ENCODE assay signal across 9 mouse cellular contexts in the genomic region with DNA sequence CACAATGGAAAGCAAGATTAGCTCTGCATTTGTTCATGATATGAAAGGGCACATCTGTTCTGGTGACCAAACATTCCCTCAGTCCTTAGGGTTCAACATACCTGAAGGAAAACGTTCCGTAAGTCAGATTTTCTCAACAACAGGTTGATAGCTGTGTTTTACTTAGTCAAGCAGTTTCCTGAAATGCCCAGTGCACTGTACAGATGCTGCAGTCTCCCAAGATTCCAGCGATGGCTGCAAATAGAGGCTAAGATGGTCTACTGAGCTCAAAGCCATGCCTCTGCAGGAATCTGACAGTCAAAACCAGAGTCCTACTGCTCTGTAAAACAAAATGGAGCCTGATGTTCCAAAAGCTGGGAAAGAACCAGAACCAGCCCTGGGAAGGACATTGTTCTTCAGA.
A peak's percentile ranks its signal among the peaks of the same experiment; 100 is the strongest.
DNase-seq lines count a peak whose midpoint lies in the region; ATAC-seq and TF ChIP-seq lines count a peak whose summit lies in the region.
"Had no signal": no experiment of that assay in that cellular context is flagged by ENCODE, and none has a peak within 500 bp of the region (broad histone marks: within the 10 kb centered on the region; RNA-seq: fewer than 3 reads in every experiment).

No protein-coding gene starts in this region.

- intact Hi-C loops in heart, postnatal 25 days (cut with DNase I): loop anchor here (2.0 kb wide), 1 partner anchor 764 kb away; no protein-coding TSS in a partner anchor

- no peak for TF ChIP-seq POLR2A in MEL (IDR thresholded peaks at IDR 0.05; ENCODE audit: control insufficient read depth in 1 of 2, insufficient read depth in 1 of 2, low read depth in 1 of 2, low read length in 2 of 2, poor library complexity in 1 of 2)

- peaks cover 8% of the 10 kb centered on the region; the same call in 1 of the 2 replicates for H3K4me1 ChIP-seq in heart, embryonic 11.5 days (ENCODE audit: control insufficient read depth, insufficient read depth, low read length)
- H3K4me1 ChIP-seq in MEL (ENCODE audit: control insufficient read depth in 1 of 2, insufficient read depth in 2 of 2, low read length in 2 of 2): peaks cover 3 to 7% of the 10 kb centered on the region in 2 experiments
- H3K4me1 ChIP-seq in hindbrain, embryonic 11.5 days (replicated peaks; ENCODE audit: control insufficient read depth, insufficient read depth, low read length): no peaks in the 10 kb centered on the region
- peaks cover 8% of the 10 kb centered on the region; the same call in 1 of the 2 replicates for H3K4me1 ChIP-seq in midbrain, embryonic 11.5 days (ENCODE audit: control insufficient read depth, insufficient read depth, low read length)

- no peak for TF ChIP-seq CTCF in MEL (IDR thresholded peaks at IDR 0.05 in 2 of 3, conservative IDR thresholded peaks at IDR 0.05 in 1 of 3; ENCODE audit: control insufficient read depth in 1 of 3, insufficient read depth in 1 of 3, low read depth in 2 of 3, low read length in 3 of 3, poor library complexity in 1 of 3, severe bottlenecking in 1 of 3)

- peak overlapping the region; percentile 53 for H3K4me2 ChIP-seq in heart, embryonic 11.5 days
- no peak overlapping the region for H3K4me2 ChIP-seq in hindbrain, embryonic 11.5 days (replicated peaks; ENCODE audit: low read depth, low read length)
- peak overlapping the region; percentile 2; the same call in 1 of the 2 replicates for H3K4me2 ChIP-seq in midbrain, embryonic 11.5 days

- H3K79me2 ChIP-seq in MEL (ENCODE audit: control insufficient read depth, insufficient read depth, low read length, poor library complexity): no peaks in the 10 kb centered on the region

- H3K9ac ChIP-seq in heart, embryonic 11.5 days (ENCODE audit: low read depth, low read length): 0 out of 2 replicates have a peak overlapping the region, but pooled peaks have one; percentile 48
- peak overlapping the region; percentile 21 for H3K9ac ChIP-seq in MEL (ENCODE audit: control insufficient read depth, low read depth, low read length, poor library complexity, severe bottlenecking)
- no peak overlapping the region for H3K9ac ChIP-seq in hindbrain, embryonic 11.5 days (ENCODE audit: low read depth, low read length)
- H3K9ac ChIP-seq in midbrain, embryonic 11.5 days (ENCODE audit: low read length): peak overlapping the region; percentile 37

- ATAC-seq in heart, embryonic 11.5 days (replicated peaks; ENCODE audit: insufficient number of reproducible peaks, low FRiP score, low TSS enrichment): no peak
- no peak for ATAC-seq in hindbrain, embryonic 11.5 days (ENCODE audit: low FRiP score)
- 0 out of 2 replicates have a peak, but pooled peaks have one; percentile 20 for ATAC-seq in midbrain, embryonic 11.5 days (ENCODE audit: low FRiP score)

- no peaks in the 10 kb centered on the region for H3K36me3 ChIP-seq in heart, embryonic 11.5 days (ENCODE audit: control insufficient read depth, insufficient read depth, low read length)
- H3K36me3 ChIP-seq in MEL (ENCODE audit: control insufficient read depth in 1 of 2, insufficient read depth in 2 of 2, low read length in 2 of 2): peaks cover 0 to 8% of the 10 kb centered on the region in 2 experiments; a peak in 1 of 4 replicates
- no peaks in the 10 kb centered on the region for H3K36me3 ChIP-seq in hindbrain, embryonic 11.5 days (ENCODE audit: control insufficient read depth, insufficient read depth, low read length)
- no peaks in the 10 kb centered on the region for H3K36me3 ChIP-seq in midbrain, embryonic 11.5 days (ENCODE audit: control insufficient read depth, insufficient read depth, low read length)

- peak overlapping the region; percentile 48; the same call in 1 of the 2 replicates for H3K27ac ChIP-seq in heart, embryonic 11.5 days (ENCODE audit: low read depth, low read length)
- H3K27ac ChIP-seq in MEL (ENCODE audit: control insufficient read depth, low read depth, low read length): no peak overlapping the region
- no peak overlapping the region for H3K27ac ChIP-seq in hindbrain, embryonic 11.5 days (ENCODE audit: low read depth, low read length)
- H3K27ac ChIP-seq in midbrain, embryonic 11.5 days (ENCODE audit: low read depth, low read length): no peak overlapping the region

- no peaks in the 10 kb centered on the region for H3K27me3 ChIP-seq in heart, embryonic 11.5 days (ENCODE audit: control insufficient read depth, insufficient read depth, low read length)
- H3K27me3 ChIP-seq in MEL (ENCODE audit: control insufficient read depth in 1 of 2, insufficient read depth in 2 of 2, low read length in 2 of 2): peaks cover 0 to 4% of the 10 kb centered on the region in 2 experiments; a peak in 1 of 4 replicates
- H3K27me3 ChIP-seq in hindbrain, embryonic 11.5 days (ENCODE audit: control insufficient read depth, insufficient read depth, low read length): no peaks in the 10 kb centered on the region
- H3K27me3 ChIP-seq in midbrain, embryonic 11.5 days (ENCODE audit: control insufficient read depth, insufficient read depth, low read length): no peaks in the 10 kb centered on the region

- DNase-seq in heart, postnatal 25 days (ENCODE audit: low spot score): no peak
- DNase-seq in MEL (ENCODE audit: low read depth, low spot score): no peak
- DNase-seq in hindbrain, embryonic 11.5 days (ENCODE audit: low spot score): peak; percentile 19
- no peak for DNase-seq in midbrain, embryonic 11.5 days (ENCODE audit: low spot score, missing footprints)
- no peak for DNase-seq in urinary bladder, postnatal 36 days (ENCODE audit: low spot score in 2 of 2)
- DNase-seq in spleen, adult 12 weeks (ENCODE audit: low spot score): no peak
- no peak for DNase-seq in c-Kit-positive CD71-positive TER-119-positive erythroid progenitor cells, embryonic 14.5 days (ENCODE audit: low spot score)
- DNase-seq: B cell, adult 2 months had no signal

- peak overlapping the region; percentile 17; the same call in 1 of the 2 replicates for H3K4me3 ChIP-seq in heart, embryonic 11.5 days (ENCODE audit: low read depth, low read length)
- H3K4me3 ChIP-seq in MEL (ENCODE audit: control insufficient read depth in 1 of 2, insufficient read depth in 1 of 2, low read depth in 2 of 2, low read length in 2 of 2): peak overlapping the region; percentile 20 to 51
- no peak overlapping the region for H3K4me3 ChIP-seq in hindbrain, embryonic 11.5 days (ENCODE audit: low read depth, low read length)
- H3K4me3 ChIP-seq in midbrain, embryonic 11.5 days (ENCODE audit: low read depth, low read length): no peak overlapping the region

- 50% methylated on average over 3 of the region's 3 CpGs for WGBS in heart, embryonic 11.5 days (ENCODE audit: insufficient replicate concordance)
- WGBS in hindbrain, embryonic 11.5 days: 59% methylated on average over 3 of the region's 3 CpGs
- WGBS in midbrain, embryonic 11.5 days: 58% methylated on average over 3 of the region's 3 CpGs

- H3K9me3 ChIP-seq in heart, embryonic 11.5 days (replicated peaks; ENCODE audit: control insufficient read depth, low read length): no peaks in the 10 kb centered on the region
- no peaks in the 10 kb centered on the region for H3K9me3 ChIP-seq in MEL (replicated peaks; ENCODE audit: insufficient read depth, low read length)
- H3K9me3 ChIP-seq in hindbrain, embryonic 11.5 days (ENCODE audit: control insufficient read depth, low read length): no peaks in the 10 kb centered on the region
- no peaks in the 10 kb centered on the region for H3K9me3 ChIP-seq in midbrain, embryonic 11.5 days (ENCODE audit: control insufficient read depth, low read length)

- TF ChIP-seq RAD21 in MEL (IDR thresholded peaks at IDR 0.05; ENCODE audit: low read depth, low read length): no peak

- TF ChIP-seq EP300 in MEL (IDR thresholded peaks at IDR 0.05; ENCODE audit: low read depth in 1 of 2, low read length in 2 of 2): no peak

TF ChIP-seq in MEL, 35 proteins besides CTCF, POLR2A, EP300 and RAD21:
- TF ChIP-seq POLR2AphosphoS5 (IDR thresholded peaks at IDR 0.05; ENCODE audit: borderline replicate concordance, low read depth, low read length) (no peak), MAFK (IDR thresholded peaks at IDR 0.05; ENCODE audit: borderline replicate concordance, low read depth, low read length) (no peak), SIN3A (IDR thresholded peaks at IDR 0.05; ENCODE audit: low read length) (no peak), TBP (IDR thresholded peaks at IDR 0.05; ENCODE audit: low read depth, low read length) (0 out of 2 replicates have a peak, but pooled peaks have one; percentile 2), RCOR1 (IDR thresholded peaks at IDR 0.05; ENCODE audit: low read depth, low read length) (no peak), JUND (IDR thresholded peaks at IDR 0.05; ENCODE audit: low read depth, low read length) (no peak), BHLHE40 (IDR thresholded peaks at IDR 0.05; ENCODE audit: borderline replicate concordance, low read depth, low read length) (no peak), TCF12 (IDR thresholded peaks at IDR 0.05; ENCODE audit: low read depth, low read length) (no peak), ZKSCAN1 (IDR thresholded peaks at IDR 0.05; ENCODE audit: low read depth, low read length) (no peak)

Comparison
In these comparisons a context has a peak if more than half of its experiments do, and no peak if none do; other contexts are left out.
1. H3K4me3 ChIP-seq: peak in heart, embryonic 11.5 days (single experiment) and MEL (2 of 2); none in hindbrain, embryonic 11.5 days (single experiment) and midbrain, embryonic 11.5 days (single experiment).